Mouse (Mus musculus): ENCODE results near the gene Ccl25. TPM values are rescaled to one million over a fixed set of nuclear protein-coding genes. Genes with fewer than 3 reads are reported as not detected.

Gene Ccl25
- polyA plus RNA-seq (2017; shearing (Covaris generic)) = 14.8 TPM

DNA sequence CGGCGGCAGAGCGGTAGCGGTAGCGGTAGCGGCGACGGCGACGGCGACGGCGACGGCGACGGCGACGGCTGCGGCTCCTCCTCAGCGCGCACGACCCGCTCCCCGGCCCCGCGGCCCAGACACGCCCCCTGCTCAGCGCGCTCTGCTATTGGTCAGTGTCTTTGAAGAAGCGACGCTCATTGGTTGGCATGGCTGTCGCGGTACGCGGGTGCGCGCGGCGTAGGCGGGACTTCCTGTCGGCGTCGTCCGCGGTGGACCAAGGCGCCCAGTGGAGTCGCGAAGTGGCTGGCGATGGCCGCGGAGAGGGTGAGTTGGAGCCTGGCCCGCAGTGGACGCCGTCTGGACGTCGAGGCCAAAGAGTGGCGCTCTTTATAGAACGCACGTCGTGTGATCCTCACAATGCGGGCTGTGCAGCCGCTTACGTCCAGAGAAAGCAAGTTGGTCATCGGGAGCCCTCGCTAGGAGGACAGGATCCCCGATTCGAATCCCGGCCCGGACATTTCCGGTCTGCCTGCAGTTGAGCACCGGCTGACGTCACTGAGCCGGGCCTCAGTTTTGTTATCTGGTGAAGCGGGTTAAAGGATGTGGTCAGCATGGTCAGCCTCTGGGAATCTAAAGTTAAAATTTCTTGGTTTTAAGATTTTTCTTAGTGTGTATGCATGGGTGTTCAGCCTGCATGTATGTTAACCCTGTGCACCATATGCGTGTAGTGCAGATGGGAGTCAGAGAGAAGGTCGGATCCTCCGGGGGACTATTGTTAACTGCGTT, at the start of gene Ccl25, which contains the start of gene Elavl1:
TSS of gene Ccl25 (plus strand) at position 228 of the 768 bp plus-strand sequence.
TSS of gene Elavl1 (minus strand) at position 431 of the 768 bp plus-strand sequence.

DNA sequence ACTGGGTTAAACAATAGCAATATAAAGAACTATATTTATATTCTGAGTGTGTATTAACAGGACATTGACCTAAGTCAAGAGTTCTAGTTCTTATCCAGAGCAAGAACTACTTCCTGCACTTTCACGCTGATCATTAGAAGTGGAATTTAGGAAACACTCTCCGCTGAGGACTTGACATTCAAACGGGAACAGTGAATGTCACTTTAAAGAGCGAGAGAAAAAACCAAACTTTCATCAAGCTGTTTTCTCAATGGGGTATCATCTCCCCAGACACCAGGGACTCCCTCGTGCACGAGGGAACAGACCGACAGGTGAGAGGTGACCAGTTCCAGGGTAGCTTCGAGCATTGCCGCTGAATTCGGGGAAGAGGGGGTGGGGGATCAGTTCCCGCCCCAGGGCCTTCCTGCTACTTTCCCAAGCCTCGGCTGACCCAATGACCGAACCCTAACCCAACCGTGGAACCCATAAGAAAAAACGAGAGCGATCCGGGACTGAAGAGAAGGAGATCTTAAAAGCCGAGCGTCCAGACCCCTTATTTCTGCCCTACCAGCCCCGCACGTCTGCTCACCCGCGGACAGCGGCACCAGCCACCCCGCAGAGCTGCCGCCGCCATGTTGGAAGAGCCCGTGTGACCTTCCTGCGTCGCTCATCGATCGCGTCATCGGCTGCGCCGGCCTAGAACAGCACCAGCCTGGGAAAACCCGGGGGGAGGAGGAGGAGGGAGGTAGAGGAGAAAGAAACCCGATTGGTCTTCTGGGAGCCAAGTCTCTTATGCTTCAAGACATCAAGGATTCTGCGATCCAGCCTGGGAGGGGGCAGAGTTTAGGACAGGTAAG, 49.5 kb upstream of the Ccl25 start, which contains the start of gene Timm44:
TSS of gene Timm44 (minus strand) at position 639 of the 836 bp plus-strand sequence.

Other genes with a start within 250 kb of the Ccl25 start
- not detected for gene Cd209f, start 219.4 kb upstream of the Ccl25 start, polyA plus RNA-seq (2017; shearing (Covaris generic))
- gene Cd209g, start 191.1 kb upstream of the Ccl25 start, polyA plus RNA-seq (2017; shearing (Covaris generic)) = not detected
- 12.8 TPM for gene Evi5l, start 158.6 kb upstream of the Ccl25 start, polyA plus RNA-seq (2017; shearing (Covaris generic))
- gene Prr36, start 107.8 kb upstream of the Ccl25 start, polyA plus RNA-seq (2017; shearing (Covaris generic)) = 0.21 TPM
- 0.20 TPM for gene Lrrc8e, start 98.4 kb upstream of the Ccl25 start, polyA plus RNA-seq (2017; shearing (Covaris generic))
- 85.3 TPM for gene Map2k7, start 86.5 kb upstream of the Ccl25 start, polyA plus RNA-seq (2017; shearing (Covaris generic))
- 1.2 TPM for gene Gm49320, start 86.3 kb upstream of the Ccl25 start, polyA plus RNA-seq (2017; shearing (Covaris generic))
- gene Tgfbr3l, start 77.0 kb upstream of the Ccl25 start, polyA plus RNA-seq (2017; shearing (Covaris generic)) = 10.7 TPM
- 33.3 TPM for gene Snapc2, start 72.1 kb upstream of the Ccl25 start, polyA plus RNA-seq (2017; shearing (Covaris generic))
- gene Ctxn1, start 65.9 kb upstream of the Ccl25 start, polyA plus RNA-seq (2017; shearing (Covaris generic)) = 0.22 TPM
- 74.9 TPM for gene Timm44, start 49.3 kb upstream of the Ccl25 start, polyA plus RNA-seq (2017; shearing (Covaris generic))
- gene Elavl1, start 203 bp downstream of the Ccl25 start, polyA plus RNA-seq (2017; shearing (Covaris generic)) = 11.3 TPM
- gene Cers4, start 167.8 kb downstream of the Ccl25 start, polyA plus RNA-seq (2017; shearing (Covaris generic)) = 70.1 TPM

Measured in CD4-positive, CD25-positive, alpha-beta regulatory T cell, adult 9 weeks (primary cell).